Mouse (Mus musculus) B cell, adult 2 months (primary cell): ENCODE data around the gene Wnt10b.
"Not testable (repeated sequence)": the region's sequence is repeated elsewhere in the genome, so short reads cannot be mapped to it uniquely, and the experiment has no call there.

ENCODE experiments used
- DNase-seq, 2 experiments: peaks; one replicate each; pipeline ENCODE4 v3.0.0; 2022

Gene Wnt10b

GRCm38 (mm10) chr15:98771813-98772425 lies 6.0 kb downstream of the Wnt10b start:
- DNase-seq, result no peak

- no peak for DNase-seq
Observed at GRCm38 (mm10) chr15:98768259-98768658, 9.7 kb downstream of the Wnt10b start.

- no peak for DNase-seq
Observed at GRCm38 (mm10) chr15:98765929-98766328, 12.0 kb downstream of the Wnt10b start.

GRCm38 (mm10) chr15:98762670-98763529 lies 15.1 kb downstream of the Wnt10b start, which contains the start of gene Arf3:
Gene Arf3, minus strand, starts transcription at chr15:98763214.
- peak; percentile 96 for DNase-seq

- peak; percentile 56 to 57 for DNase-seq
Observed at GRCm38 (mm10) chr15:98762201-98762621, 15.7 kb downstream of the Wnt10b start.

GRCm38 (mm10) chr15:98754125-98754524 lies 23.8 kb downstream of the Wnt10b start:
- no peak for DNase-seq

GRCm38 (mm10) chr15:98753021-98753423 lies 24.9 kb downstream of the Wnt10b start:
- DNase-seq, result no peak

GRCm38 (mm10) chr15:98749093-98749492 lies 28.9 kb downstream of the Wnt10b start:
- no peak for DNase-seq

GRCm38 (mm10) chr15:98747296-98747695 lies 30.7 kb downstream of the Wnt10b start:
- DNase-seq, result no peak

- no peak for DNase-seq
Observed at GRCm38 (mm10) chr15:98746344-98746965, 31.5 kb downstream of the Wnt10b start.

GRCm38 (mm10) chr15:98743863-98744262 lies 34.1 kb downstream of the Wnt10b start:
- not testable (repeated sequence) for DNase-seq

GRCm38 (mm10) chr15:98742766-98743428 lies 35.1 kb downstream of the Wnt10b start:
- DNase-seq, result no peak

GRCm38 (mm10) chr15:98740219-98740618 lies 37.7 kb downstream of the Wnt10b start:
- DNase-seq, result no peak

GRCm38 (mm10) chr15:98738796-98739195 lies 39.2 kb downstream of the Wnt10b start:
- DNase-seq, result no peak

- peak; percentile 67 to 69 for DNase-seq
Observed at GRCm38 (mm10) chr15:98737881-98738280, 40.1 kb downstream of the Wnt10b start.

- no peak for DNase-seq
Observed at GRCm38 (mm10) chr15:98736521-98736920, 41.4 kb downstream of the Wnt10b start.

- DNase-seq, result no peak
Observed at GRCm38 (mm10) chr15:98733976-98734566, 43.9 kb downstream of the Wnt10b start.

GRCm38 (mm10) chr15:98733370-98733769 lies 44.6 kb downstream of the Wnt10b start:
- no peak for DNase-seq

- DNase-seq, result no peak
Observed at GRCm38 (mm10) chr15:98732006-98732531, 45.9 kb downstream of the Wnt10b start.

- peak in 1 of 2 experiments; percentile 24 for DNase-seq
Observed at GRCm38 (mm10) chr15:98730790-98731189, 47.2 kb downstream of the Wnt10b start.

- peak; percentile 38 to 49 for DNase-seq
Observed at GRCm38 (mm10) chr15:98729791-98730545, 48.0 kb downstream of the Wnt10b start.

- DNase-seq, result no peak
Observed at GRCm38 (mm10) chr15:98728366-98728765, 49.6 kb downstream of the Wnt10b start.
